Mouse (Mus musculus) adrenal gland, postnatal 10 days (tissue): ENCODE data around the gene Psmd13. TPM values are rescaled to one million over a fixed set of nuclear protein-coding genes. Genes with fewer than 3 reads are reported as not detected.
"Not testable (repeated sequence)": the region's sequence is repeated elsewhere in the genome, so short reads cannot be mapped to it uniquely, and the experiment has no call there.

ENCODE experiments used
- DNase-seq: peaks from one replicate; pipeline ENCODE4 v3.0.0; 2021; ENCODE audit warnings: mixed read lengths
- total RNA-seq, 2 experiments: library from RNA; stranded (reverse); gene quantifications; 2 replicates each; pipeline ENCODE4 v1.2.3; 2021

The Psmd13 gene
- total RNA-seq, 2 experiments from 2014 or later: 106 to 112 TPM

DNA sequence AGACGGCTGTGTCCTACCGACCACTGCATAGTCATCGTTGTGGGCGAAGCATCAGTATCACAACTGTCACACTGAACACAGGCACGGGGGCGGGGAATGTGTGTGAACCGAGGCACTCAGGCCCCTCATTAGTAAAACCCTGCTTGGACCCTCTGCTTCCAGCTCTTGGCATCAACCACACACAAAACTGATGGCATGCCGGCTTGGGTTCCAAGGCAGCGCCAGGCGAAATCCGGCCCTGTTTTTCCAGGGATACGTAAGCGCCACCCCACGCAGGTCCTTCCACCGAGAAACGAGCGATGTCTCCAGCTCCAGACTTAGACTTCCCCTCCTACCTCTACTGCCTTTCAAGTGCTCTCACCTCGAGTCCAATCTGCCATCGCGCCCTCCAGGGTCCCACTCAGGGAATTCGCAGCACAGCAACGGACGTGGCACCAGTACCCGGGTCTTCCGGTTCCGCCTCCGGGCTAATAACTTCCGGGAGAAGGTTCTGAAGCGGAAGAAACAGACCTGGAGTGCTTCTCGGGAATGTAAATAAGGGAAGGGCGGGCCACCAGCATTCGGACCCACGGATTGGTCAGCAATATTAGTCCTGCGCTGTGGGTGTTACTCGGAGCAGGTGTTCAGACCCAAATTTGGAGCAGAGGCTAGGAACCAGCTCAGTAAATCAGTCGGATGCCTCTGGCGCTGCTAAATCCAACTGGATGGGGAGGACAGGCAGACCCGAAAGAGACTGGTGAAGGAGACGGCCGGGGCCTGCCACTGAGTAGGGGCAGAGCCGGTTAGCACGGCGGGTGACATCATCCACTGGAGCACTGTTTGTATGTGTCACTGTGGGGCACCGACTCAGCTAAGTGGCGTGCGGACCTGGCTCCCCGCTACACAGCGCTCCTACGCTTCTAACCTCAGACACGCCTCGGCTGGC, 25.6 kb upstream of the Psmd13 start, which contains the start of gene Gm45785:
TSS of gene Gm45785 (minus strand) at position 472 of the 925 bp plus-strand sequence.
- DNase-seq: peak; percentile 88

DNA sequence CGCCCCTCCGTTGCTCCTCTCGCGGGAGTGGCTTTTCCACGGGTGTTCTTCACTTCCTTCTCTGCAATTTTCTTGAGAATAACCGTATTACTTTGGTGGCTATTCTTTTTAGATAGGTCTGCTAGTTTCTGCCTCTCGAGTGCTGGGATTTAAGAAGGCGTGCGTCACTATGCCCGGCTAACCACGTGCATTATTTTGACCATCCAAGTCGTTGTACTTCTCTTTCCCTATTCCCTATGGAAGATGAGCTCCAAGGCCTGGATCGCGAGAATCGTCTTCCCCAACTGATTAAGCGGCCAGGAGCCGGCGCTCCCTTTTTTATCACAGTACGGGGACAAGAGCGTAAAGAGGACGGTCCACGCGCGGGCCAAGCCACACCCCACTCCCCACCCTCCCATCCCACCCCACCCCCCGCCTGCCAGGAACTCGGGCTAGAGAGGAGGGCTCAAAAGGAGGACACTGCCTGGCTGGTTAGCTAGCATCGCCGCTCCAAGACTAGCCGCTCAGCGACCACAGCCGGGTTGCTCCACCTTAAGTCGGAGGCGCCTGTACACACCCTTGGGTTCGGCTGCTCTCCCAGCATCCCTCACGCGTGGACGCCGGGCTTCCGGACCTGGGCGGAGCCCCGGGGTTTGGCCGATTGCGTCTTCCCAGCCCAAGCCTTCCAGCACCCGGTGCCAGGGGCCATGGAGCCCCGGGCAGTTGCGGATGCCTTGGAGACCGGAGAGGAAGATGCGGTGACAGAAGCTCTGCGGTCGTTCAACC, 24.8 kb upstream of the Psmd13 start, which contains the start of gene Ric8a:
TSS of gene Ric8a (plus strand) at position 173 of the 765 bp plus-strand sequence.
- DNase-seq: peak; percentile 94

DNA sequence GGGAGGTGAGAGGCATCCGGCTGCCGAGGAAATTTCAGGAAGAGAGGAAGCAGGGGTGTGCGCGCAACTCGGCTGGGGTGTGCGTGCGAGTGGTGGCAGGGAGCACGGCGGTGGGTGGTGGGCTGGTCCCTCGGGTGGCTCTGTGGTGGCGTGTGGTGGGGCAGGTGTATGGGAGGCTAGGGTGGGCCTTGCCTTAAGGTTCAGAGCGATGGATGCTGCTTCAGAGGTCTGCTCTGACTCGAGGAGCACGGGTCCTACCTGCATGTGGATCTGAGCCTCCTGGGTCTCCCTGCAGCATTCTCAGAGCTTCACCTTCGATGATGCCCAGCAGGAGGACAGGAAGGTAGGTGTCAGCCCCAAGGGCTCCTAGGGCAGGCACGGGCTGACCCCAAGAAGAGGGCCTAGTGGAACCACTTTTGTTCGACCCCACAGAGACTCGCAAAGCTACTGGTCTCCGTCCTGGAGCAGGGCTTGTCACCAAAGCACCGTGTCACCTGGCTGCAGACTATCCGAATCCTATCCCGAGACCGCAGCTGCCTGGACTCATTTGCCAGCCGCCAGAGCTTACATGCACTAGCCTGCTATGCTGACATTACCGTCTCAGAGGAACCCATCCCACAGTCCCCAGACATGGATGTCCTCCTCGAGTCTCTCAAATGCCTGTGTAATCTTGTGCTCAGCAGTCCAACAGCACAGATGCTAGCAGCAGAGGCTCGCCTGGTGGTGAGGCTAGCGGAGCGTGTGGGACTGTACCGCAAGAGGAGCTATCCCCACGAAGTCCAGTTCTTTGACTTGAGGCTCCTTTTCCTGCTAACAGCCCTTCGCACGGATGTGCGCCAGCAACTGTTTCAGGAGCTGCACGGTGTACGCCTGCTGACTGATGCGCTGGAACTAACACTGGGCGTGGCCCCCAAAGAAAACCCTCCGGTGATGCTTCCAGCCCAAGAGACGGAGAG, 23.9 kb upstream of the Psmd13 start, which contains the start of gene Bet1l:
TSS of gene Bet1l (minus strand) at position 28 of the 956 bp plus-strand sequence.
- DNase-seq: no peak

DNA sequence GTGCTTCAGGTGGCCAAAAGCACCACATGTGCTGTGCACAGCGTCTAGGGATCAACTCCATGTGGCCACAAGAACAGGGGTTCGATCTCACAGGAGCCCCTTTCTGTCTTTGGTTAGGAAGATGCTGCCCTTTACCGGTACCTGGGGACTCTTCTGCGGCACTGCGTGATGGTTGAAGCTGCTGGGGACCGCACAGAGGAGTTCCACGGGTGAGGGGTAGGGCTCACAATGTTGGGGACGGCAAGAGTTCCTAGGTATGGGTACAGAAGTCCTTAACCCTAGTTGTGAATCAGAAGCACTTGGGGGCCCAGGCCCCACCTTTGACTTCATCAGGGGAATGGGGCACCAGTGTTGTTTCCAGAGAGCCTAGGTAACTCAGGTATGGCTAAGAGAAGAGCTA, 23.0 kb upstream of the Psmd13 start:
- DNase-seq: no peak

DNA sequence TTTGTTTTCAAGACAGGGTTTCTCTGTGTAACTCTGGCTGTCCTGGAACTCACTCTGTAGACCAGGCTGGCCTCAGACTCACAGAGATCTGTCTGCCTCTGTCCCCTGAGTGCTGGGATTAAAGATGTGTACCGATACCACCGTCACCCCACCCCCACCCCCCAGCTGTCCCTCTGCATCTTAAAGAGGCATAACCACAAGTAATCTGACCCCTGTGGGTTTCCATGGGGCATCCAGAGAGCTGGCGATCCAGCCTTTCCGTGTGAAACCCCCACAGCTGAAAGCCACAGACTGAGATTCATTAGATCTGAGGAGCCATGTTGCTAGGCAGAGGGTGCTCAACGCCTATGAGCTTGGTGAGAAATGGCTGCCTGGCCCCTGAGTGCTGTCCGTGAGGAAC, 21.8 kb upstream of the Psmd13 start:
- DNase-seq: no peak

DNA sequence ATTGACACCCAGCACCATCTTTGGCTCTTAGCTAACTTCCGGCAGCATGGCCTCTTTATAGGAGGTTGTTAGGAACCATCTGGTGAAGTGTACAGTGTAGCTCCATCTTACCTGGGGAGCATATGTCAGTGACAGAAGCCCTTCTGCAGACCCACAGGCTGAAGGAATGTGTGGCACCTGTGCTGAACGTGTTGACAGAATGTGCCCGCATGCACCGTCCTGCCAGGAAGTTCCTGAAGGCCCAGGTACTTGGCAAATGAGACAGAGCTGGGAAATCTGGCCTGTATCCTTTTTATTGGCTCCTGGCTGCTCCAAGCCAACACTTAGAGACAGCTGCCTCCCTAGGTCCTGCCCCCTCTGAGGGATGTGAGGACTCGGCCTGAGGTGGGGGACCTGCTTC, 21.0 kb upstream of the Psmd13 start:
- no peak for DNase-seq

DNA sequence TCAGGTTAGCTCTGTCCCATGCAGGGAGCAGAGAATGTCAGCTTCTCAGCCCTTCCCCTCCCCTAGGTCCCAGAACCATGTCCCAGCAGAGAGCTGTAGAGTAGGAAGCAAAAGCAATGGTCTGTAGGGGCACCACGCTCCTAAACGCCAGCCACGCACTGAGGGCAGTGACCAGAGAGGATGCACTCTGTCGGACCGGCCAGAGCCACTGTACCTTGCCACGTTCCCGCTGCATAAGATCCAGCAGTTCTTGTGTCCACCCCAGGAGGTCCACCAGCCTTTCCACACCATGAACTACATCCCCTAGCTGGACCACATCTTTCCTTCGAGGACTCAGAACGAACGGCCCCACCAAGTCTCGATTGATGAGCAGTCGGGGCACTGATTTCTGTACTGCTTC, 17.0 kb upstream of the Psmd13 start:
- no peak for DNase-seq

DNA sequence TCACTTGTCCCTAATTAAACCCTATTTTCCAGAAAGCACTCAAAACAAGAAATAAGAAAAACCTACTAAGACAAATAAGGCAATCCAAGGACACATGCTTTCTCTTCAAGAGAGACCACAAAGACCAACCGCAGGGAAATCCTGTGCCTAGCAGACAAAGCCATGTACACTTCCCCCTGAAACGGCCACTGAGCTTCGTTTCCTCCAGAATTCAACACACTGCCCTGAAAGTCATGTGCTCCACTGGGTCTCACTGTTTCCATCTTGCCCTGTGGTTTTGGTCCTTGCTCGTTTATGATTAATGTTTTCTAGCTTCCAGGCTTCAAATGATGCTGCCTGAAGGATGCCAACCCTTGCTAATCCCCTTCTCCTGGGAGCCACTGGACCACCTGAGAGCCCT, 7.5 kb upstream of the Psmd13 start:
- no peak for DNase-seq

DNA sequence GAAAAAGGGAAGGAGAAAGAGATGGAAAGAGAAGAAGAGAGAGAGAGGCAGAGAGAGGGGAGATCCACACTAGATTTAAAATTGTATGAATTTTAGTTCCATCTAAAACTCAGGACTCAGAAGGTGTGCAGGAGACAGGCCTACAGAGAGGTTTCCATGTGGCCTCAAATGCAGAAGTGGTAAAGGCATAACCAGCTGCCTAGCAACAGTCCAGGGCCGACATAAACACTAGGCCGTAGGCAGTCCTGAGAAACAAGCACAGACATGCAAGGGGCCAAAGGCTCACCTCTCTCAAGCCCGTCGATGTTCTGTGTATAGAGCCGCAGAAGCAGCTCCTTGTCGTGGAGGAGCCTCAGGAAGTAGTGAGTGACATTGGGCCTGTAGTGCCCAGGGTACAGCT, 4.4 kb upstream of the Psmd13 start:
- DNase-seq: no peak

DNA sequence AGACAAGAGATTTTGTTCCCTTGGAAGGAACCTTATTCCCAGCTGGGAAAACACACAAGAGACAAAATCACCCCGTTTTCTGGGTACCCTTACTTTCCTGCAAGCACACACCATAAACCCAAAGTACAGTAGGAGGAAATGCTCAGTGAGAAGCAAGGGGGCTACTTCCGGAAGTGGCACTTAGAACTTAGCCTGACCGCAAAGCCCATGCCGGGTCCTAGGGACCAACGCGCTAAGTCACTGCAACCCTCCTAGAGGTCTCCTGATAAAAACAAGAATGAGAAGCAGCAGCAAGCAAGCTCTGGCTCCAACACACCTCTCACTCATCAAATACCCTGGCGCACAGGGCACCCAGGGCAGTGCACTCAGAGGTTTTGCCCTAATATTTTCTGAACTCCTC, 2.4 kb upstream of the Psmd13 start:
- DNase-seq: no peak

DNA sequence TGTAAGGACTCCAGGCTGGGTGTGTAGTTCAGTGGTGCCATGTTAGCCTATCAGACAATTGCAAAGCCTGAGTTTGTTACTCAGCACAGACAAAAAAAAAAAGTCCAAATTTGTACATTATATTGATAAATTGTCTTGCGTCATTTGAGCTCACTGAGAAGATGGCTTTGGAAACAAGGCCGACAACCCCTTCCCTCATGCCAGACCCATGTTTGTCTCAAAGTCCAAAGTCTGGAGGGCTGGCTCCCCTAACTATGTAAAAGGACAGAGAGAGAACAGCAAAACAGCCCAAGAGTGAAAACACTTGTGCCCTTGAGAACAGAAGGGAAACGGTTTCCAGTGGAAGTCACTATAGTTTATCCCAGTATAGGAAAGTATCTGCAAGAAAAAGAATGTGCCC, 1.3 kb upstream of the Psmd13 start:
- no peak for DNase-seq

DNA sequence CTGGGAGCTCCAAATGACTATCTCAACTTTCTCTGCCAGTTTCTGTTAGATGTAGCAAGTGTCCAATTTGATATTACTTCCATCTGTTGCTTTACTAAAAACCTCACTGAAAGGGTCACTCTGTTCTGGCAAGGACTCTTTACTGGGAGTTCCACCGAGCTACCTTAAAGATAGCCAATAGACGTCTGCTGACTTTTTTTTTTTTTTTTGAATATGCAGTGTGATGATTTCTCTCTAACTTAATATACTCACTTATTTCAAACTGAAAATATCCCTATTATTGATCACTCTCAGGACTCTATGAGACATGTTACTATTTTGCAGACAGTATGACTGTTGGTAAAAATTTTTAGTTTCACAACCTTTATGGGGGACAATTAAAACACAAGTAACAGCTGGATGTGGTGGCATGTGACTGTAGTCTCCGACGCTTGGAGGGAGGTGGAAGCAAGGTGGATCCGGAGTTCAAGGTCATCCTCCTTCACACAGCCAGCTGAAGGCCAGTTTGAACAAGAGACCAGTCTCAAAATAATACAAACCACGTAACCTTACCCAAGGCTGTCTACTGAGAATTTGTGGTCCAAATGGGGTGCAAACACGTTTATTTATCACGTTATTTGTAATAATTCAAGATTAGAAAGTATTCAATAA, 778 bp upstream of the Psmd13 start:
- DNase-seq: no peak

DNA sequence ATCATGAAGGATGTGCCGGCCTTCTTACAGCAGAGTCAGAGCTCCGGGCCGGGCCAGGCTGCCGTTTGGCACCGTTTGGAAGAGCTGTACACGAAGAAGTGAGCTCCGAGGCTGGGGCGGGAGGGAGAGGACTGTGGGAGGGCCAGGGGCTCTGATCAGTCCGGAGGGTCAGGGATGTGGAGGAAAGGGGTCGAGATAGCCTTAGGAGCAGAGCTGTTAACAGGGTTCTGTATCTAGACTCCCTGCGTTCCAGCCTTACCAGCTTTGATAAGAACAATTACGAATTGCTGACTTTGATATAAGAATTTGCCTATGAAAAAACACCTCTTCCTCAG, 668 bp downstream of the Psmd13 start:
- no peak for DNase-seq

DNA sequence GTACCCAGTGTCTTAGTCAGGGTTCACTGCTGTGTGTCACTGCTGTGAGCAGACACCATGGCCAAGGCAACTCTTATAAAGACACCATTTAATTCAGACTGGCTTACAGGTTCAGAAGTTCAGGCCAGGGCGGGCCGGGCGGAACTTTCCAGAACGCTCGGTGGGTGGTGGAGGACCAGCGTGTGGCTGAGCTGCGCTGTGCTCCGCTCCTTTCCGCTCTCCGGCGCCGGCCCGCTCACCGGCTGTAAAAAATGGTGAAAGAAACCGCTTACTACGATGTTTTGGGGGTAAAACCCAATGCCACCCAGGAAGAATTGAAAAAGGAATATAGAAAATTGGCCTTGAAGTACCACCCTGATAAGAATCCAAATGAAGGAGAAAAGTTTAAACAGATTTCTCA, 8.9 kb downstream of the Psmd13 start:
- not testable (repeated sequence) for DNase-seq

DNA sequence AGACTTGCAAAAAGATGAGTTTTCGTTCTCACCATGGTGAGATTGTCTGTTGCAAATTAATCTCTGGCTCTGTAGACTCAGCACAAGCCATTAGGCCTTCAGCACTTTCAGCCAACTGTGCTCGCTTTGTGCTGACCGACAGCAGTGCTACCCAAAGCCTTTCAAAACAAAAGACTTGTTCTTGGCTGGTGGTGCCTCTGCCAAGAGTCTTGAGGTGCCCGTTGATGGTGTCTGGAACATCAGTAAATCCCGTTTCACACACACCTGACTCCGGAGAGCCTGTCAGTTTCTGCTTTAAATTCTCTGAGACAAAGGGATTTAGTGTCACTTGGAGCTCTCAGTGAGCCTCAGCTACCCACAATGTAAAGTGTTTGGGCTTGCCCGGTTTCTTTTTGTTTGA, 12.3 kb downstream of the Psmd13 start:
- no peak for DNase-seq

DNA sequence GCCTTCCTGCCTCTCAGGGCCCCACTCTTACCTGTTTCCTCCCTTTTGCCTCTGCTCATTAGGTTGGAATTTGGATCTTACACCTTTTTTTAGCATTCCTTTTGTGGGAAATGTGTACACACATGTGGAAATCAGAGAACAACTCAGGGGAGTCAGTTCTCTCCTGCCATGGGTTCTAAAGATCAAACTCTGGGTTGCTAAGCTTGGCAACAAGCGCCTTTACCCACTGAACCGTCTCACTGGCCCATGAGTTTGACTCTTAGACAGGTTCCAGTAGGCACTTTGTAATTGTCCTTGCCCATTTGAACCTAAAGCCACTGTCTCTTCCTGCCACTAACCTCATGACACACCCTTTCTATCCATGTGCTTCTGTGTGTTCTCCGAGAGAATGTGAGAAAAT, 12.8 kb downstream of the Psmd13 start:
- DNase-seq: no peak

DNA sequence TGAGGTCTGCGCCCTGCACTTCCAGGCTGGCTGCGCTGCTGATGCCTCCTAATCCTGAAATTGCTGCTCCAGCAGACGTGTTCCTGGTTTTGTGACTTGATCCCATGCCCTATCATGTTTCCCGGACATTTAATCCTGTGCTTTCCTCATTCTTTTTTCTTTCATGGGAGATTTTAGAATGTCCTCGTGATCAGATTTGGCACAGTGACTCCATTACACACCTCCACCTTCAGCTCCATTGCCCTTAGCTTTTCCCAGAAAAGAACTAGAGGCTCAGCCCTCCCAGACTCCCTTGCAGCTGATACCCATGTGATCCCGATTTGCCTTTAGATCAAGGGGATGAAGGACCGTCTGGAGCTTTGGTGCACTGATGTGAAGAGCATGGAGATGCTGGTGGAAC, 16.1 kb downstream of the Psmd13 start:
- no peak for DNase-seq

DNA sequence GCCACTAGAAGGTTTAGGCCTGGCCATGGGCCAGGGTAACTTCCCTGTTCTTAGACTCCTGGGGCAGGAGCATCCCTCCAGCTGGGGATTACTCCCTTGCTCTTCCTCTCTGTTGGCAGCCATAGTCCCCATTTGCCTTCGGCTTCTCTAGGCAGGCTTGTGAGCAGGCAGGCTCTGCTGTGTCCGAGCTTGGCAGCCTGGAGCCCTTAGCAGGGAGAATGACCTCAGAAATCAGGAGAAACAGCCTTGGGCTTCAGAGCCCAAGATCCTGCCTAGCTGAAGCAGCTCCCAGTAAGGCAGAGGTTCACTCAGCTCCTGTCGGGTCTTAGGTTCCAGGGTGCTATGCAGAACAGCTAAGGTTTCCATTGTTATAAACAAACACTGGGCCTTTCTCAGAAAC, 17.4 kb downstream of the Psmd13 start:
- DNase-seq: peak; percentile 58

DNA sequence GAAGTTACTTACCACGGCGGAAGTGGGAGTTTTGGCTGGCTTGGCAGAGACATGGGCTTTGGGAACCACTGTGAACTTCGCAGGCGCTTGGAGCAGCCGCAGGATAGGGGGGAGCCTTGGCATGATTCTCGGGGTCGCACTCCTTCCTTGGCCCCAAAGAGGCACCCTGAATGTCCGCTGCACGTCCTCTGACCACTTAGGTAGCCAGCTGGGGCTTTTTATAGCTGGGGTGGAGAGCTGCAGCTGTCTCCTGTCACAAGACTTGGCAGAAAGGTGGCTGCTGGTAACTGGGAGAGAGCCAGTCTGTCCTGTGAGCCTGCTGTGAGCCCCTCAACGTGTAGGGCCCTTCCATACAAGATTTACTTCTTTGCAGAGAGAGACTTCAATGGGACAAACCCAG, 18.5 kb downstream of the Psmd13 start, which contains the start of gene Cox8b:
TSS of gene Cox8b (minus strand) at position 227 of the 400 bp plus-strand sequence.
- peak; percentile 69 for DNase-seq

DNA sequence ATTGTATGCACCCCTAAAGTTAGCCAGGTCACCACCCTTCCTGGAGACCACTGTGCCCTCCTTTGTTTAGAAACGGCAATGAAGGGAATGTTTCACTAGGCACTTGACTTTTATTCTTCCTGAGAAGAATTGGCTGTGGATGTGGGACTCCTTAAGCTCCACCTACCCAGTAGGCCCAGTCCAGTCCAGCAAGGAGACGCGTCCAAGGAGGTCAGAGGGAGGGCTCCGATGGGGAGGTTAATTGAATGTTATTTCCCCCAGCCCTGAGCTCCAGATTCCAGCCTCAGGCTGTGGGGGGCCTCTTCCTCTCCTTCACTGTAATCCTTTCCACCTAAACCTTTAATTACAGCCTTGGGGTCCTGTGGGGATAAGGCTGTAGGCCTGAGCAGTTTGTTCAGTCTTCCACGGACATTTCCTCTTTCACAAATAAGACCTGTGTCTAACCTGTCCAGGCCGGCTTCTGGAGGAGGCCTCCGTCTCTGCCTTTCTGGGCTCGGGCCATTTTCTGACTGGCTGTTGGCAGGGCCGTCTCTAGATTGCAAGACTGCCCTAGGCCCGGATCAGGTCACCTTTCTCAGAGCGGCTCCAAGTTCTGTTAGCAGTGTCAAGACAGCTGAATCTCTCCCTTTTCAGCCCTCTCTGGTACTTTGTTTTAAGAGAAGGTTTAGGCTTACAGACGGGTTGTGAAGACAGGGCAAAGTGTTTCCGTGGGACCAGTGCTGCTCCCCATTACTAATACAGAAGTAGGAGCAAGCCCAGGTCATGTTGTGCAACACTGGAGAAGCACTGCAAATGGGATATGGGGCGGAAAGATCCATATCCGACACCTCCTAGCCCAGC, 20.5 kb downstream of the Psmd13 start:
- peak; percentile 74 for DNase-seq

DNA sequence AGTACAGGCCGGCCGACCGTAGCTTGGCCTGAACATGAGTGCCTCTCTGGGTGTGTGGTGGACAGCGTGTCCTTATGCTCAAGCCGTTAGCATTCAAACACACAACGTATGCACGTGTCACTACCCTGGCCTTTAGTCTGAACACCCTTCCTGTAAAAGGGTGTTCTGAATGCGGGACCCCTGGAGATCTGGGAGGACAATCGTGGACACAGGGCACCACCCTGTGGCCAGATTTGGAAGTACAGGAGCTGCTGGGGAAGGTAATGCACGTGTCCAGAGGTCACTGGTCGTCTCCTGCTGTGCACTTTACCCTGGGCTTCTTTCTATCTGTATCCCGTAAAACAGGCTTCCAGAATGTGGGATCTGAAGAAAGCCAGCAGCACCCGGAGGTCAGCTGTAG, 21.4 kb downstream of the Psmd13 start:
- DNase-seq: peak; percentile 90
